Mouse (Mus musculus): ENCODE measurements around the gene Fam72a. TPM values are rescaled to one million over a fixed set of nuclear protein-coding genes. Genes with fewer than 3 reads are reported as not detected.

Fam72a gene
- 5.6 and 5.9 TPM in 2 replicates for polyA plus RNA-seq (2014; fragmentation: Nextera tagmentation; extraction: Ambion mirVana)

DNA sequence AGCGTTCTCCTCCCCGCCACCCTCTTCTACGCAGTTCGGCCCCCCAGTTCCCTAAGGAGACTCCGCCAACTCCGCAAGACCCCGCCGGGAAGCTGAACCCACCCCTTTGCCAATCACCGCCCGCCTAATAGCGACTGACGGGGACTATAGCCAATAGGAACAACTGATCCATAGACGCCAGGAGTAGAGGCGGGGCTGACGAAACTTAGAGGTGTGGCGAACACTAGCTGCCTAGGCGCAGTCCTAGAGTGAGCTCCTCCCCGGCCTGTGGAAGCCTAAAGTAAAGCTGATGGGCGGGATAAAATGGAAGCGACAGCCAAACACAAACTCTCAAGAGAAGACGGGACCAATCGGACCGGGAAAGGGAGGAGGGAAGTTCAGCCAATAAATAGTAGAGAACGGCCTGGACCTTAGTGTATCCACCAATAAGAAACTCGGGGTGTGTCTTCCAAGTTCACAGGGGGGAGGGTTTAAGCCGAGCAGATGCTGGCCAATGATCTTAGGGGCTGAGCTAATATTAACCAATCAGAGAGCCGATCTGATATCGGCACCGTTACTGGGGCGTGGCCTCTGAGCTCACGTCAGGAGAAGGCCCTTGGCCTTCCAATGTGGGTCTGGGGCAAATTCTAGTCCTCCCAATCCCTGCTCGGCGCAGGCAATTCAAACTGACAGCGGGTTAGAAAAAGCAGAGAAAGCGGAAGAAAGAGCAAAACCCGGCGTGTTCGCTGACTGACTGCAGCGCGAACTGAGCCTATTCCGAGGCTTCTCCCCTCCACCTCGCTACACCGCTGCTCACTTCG lies at the start of gene Fam72a, which contains the start of gene Srgap2:
TSS of gene Fam72a (plus strand) at position 623 of the 800 bp plus-strand sequence.
TSS of gene Srgap2 (minus strand) at position 72 of the 800 bp plus-strand sequence.
- Histone ChIP-seq H3K4me1 (replicated peaks; ENCODE audit: control insufficient read depth, insufficient read depth, low read length) (peaks cover 14% of the 10 kb centered on the region), H3K4me2 (ENCODE audit: low read depth, low read length, severe bottlenecking) (peak within 1 kb of the TSS; percentile 91), H3K9me3 (ENCODE audit: control insufficient read depth, low read length) (no peaks in the 10 kb centered on the region), H3K27ac (ENCODE audit: low read depth, low read length) (peak within 1 kb of the TSS; percentile 90), H3K36me3 (ENCODE audit: control insufficient read depth, insufficient read depth, low read length) (no peaks in the 10 kb centered on the region), H3K9ac (ENCODE audit: low read length) (peak within 1 kb of the TSS; percentile 86), H3K27me3 (ENCODE audit: control insufficient read depth, insufficient read depth, low read length) (no peaks in the 10 kb centered on the region), H3K4me3 (ENCODE audit: low read depth, low read length) (peak within 1 kb of the TSS; percentile 80)
- ATAC-seq (replicated peaks; ENCODE audit: low FRiP score), result peak; percentile 95
- under 1% methylated on average over 44 of the region's 44 CpGs for WGBS
- peak; percentile 97 for DNase-seq (ENCODE audit: low spot score)

DNA sequence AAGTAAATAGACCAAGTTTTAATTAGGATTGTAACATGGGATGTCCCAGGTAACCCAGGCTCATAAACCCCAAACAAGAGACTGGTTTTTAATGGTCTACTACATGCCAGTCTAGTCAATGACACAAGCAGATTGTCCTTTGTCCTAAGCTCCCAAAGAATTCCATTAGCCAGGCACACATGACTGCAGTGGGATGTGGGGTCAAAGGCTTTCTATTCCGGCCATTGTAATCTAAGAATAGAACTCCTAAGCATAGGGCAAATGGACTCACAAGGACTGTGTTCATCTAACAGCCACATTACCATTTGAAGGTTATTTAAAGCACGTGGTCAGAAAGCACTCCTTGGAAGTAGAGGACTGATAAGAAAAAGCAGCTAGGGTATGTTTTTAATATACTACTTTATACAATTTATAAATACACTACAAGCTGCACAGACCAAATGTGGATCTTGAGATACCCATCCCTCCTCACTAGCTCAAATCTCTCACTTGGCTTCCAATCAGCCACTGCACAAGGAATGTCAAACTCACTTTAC lies 48.9 kb upstream of the Fam72a start:
- H3K27me3 ChIP-seq (ENCODE audit: control insufficient read depth, insufficient read depth, low read length), result no peaks in the 10 kb centered on the region
- no peak; the same call in 1 of the 2 replicates for ATAC-seq (replicated peaks; ENCODE audit: low FRiP score)
- 21% methylated on average over 2 of the region's 2 CpGs for WGBS
- H3K4me2 ChIP-seq (ENCODE audit: low read depth, low read length, severe bottlenecking), result no peak overlapping the region
- H3K9ac ChIP-seq (ENCODE audit: low read length), result no peak overlapping the region
- H3K27ac ChIP-seq (ENCODE audit: low read depth, low read length), result no peak overlapping the region
- no peaks in the 10 kb centered on the region; the same call in 1 of the 2 replicates for H3K36me3 ChIP-seq (ENCODE audit: control insufficient read depth, insufficient read depth, low read length)
- H3K4me1 ChIP-seq (replicated peaks; ENCODE audit: control insufficient read depth, insufficient read depth, low read length), result peaks cover 3% of the 10 kb centered on the region; the same call in 1 of the 2 replicates
- DNase-seq (ENCODE audit: low spot score), result no peak
- H3K9me3 ChIP-seq (ENCODE audit: control insufficient read depth, low read length), result peaks cover 2% of the 10 kb centered on the region
- H3K4me3 ChIP-seq (ENCODE audit: low read depth, low read length), result no peak overlapping the region

DNA sequence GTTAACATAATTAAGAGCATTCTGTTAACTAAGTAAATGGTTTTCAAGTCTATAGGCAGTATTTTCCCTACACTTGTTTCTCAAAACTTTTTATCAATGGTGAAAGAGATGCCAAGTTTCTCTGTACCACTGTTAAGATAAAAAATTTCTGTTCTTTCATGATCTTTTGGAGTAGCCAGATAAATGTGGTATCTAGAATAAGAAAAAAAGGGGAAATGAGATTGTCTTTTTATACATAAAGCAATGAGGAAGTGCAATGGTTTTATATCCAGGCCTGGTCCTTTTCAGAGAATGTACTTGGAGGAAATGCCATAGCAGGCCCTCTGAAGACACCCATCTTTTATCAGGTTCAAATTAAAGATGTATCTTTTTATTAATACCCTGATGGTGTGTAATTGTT lies 46.3 kb upstream of the Fam72a start:
- no peak for ATAC-seq (replicated peaks; ENCODE audit: low FRiP score)
- Histone ChIP-seq H3K9ac (ENCODE audit: low read length) (no peak overlapping the region), H3K4me2 (ENCODE audit: low read depth, low read length, severe bottlenecking) (no peak overlapping the region), H3K4me3 (ENCODE audit: low read depth, low read length) (no peak overlapping the region), H3K4me1 (replicated peaks; ENCODE audit: control insufficient read depth, insufficient read depth, low read length) (peaks cover 3% of the 10 kb centered on the region; the same call in 1 of the 2 replicates), H3K9me3 (ENCODE audit: control insufficient read depth, low read length) (peaks cover 2% of the 10 kb centered on the region), H3K36me3 (ENCODE audit: control insufficient read depth, insufficient read depth, low read length) (no peaks in the 10 kb centered on the region; the same call in 1 of the 2 replicates), H3K27me3 (ENCODE audit: control insufficient read depth, insufficient read depth, low read length) (no peaks in the 10 kb centered on the region), H3K27ac (ENCODE audit: low read depth, low read length) (no peak overlapping the region)
- no peak for DNase-seq (ENCODE audit: low spot score)

DNA sequence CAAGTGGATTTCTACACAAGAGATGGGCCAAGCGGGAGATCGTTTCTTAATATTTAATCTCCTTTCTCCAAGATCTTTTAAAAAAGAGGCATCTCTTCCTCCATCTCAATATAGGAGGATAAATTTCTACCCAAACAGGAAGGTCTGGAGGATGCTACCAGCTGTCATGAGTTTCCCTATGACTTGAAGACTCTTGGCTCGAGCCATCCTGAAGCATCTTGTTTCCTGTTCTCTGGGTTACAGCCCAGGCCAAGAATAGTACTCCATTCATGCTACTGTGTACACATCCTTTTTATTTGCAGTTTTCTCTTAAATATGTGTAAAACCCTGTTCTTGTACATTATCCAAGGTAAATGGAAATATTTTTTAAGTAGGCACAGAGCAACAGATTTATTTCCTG lies 45.5 kb upstream of the Fam72a start:
- H3K9ac ChIP-seq (ENCODE audit: low read length), result no peak overlapping the region
- no peak overlapping the region for H3K4me3 ChIP-seq (ENCODE audit: low read depth, low read length)
- no peaks in the 10 kb centered on the region; the same call in 1 of the 2 replicates for H3K36me3 ChIP-seq (ENCODE audit: control insufficient read depth, insufficient read depth, low read length)
- no peaks in the 10 kb centered on the region for H3K27me3 ChIP-seq (ENCODE audit: control insufficient read depth, insufficient read depth, low read length)
- 92% methylated on average over 3 of the region's 3 CpGs for WGBS
- no peak overlapping the region for H3K27ac ChIP-seq (ENCODE audit: low read depth, low read length)
- no peak for DNase-seq (ENCODE audit: low spot score)
- no peak for ATAC-seq (replicated peaks; ENCODE audit: low FRiP score)
- no peak overlapping the region for H3K4me2 ChIP-seq (ENCODE audit: low read depth, low read length, severe bottlenecking)
- H3K4me1 ChIP-seq (replicated peaks; ENCODE audit: control insufficient read depth, insufficient read depth, low read length), result peaks cover 7% of the 10 kb centered on the region
- peaks cover 2% of the 10 kb centered on the region for H3K9me3 ChIP-seq (ENCODE audit: control insufficient read depth, low read length)

DNA sequence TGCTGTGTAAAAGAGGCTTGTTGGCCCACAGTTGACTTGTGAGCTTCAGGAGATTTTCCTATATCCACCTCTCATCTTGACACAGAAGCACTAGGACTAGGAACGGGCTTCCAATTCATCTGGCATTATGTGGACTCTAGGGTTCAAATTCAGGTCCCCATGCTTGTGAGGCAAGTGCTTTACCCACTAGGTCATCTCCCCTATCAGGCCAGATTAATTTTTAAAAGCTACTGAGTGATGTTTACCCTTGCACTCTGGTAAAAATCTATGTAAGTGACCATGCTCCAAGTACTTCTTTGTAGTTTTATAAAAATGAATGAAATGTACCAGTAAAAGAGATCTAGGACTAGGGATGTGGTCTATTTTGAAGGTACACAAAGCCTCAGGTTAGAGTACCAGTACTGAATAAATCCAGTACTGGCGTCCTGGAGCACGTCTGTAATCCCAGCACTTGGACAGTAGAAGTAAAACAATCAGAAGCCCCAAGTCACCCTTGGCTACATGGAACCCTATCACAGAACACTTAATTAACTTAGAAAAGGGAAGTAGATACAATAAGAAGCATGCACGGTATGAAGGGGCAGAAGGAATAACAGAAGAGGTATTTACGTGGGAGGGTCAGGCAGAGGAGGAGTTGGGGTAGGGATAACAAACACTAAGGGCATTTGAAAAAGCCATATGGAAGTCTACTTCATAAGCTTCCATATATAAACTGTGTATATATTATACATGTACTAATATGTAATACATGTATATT lies 41.4 kb upstream of the Fam72a start:
- 62% methylated on average over 5 of the region's 5 CpGs for WGBS
- DNase-seq (ENCODE audit: low spot score), result no peak
- no peak overlapping the region for H3K9ac ChIP-seq (ENCODE audit: low read length)
- no peak for ATAC-seq (replicated peaks; ENCODE audit: low FRiP score)
- H3K4me2 ChIP-seq (ENCODE audit: low read depth, low read length, severe bottlenecking), result no peak overlapping the region
- no peak overlapping the region for H3K27ac ChIP-seq (ENCODE audit: low read depth, low read length)
- peaks cover 7% of the 10 kb centered on the region for H3K4me1 ChIP-seq (replicated peaks; ENCODE audit: control insufficient read depth, insufficient read depth, low read length)
- H3K4me3 ChIP-seq (ENCODE audit: low read depth, low read length), result no peak overlapping the region
- no peaks in the 10 kb centered on the region for H3K27me3 ChIP-seq (ENCODE audit: control insufficient read depth, insufficient read depth, low read length)
- H3K9me3 ChIP-seq (ENCODE audit: control insufficient read depth, low read length), result no peaks in the 10 kb centered on the region
- no peaks in the 10 kb centered on the region for H3K36me3 ChIP-seq (ENCODE audit: control insufficient read depth, insufficient read depth, low read length)

DNA sequence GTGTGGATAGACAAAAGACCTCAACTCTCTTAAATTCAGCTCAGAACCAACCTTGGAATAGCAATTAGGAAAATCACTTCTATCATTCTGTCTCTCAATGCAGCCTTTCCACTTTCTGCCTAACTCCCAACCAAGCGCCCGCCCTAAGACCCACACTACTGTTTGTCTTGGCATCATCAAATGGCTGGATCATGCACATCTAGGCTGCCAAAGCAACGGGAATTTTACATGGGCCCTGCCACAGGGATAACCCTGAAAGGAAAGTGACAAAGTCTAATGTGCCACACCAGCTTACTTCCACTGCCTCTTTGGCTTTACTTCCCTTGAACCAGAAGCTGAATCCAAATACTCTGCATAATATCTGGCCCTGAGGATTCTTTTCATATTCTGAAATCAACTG lies 38.4 kb upstream of the Fam72a start:
- H3K4me1 ChIP-seq (replicated peaks; ENCODE audit: control insufficient read depth, insufficient read depth, low read length), result peaks cover 4% of the 10 kb centered on the region; the same call in 1 of the 2 replicates
- no peak for DNase-seq (ENCODE audit: low spot score)
- no peak overlapping the region for H3K4me2 ChIP-seq (ENCODE audit: low read depth, low read length, severe bottlenecking)
- H3K9ac ChIP-seq (ENCODE audit: low read length), result no peak overlapping the region
- ATAC-seq (replicated peaks; ENCODE audit: low FRiP score), result no peak
- H3K27ac ChIP-seq (ENCODE audit: low read depth, low read length), result no peak overlapping the region
- no peaks in the 10 kb centered on the region for H3K9me3 ChIP-seq (ENCODE audit: control insufficient read depth, low read length)
- H3K27me3 ChIP-seq (ENCODE audit: control insufficient read depth, insufficient read depth, low read length), result no peaks in the 10 kb centered on the region
- H3K36me3 ChIP-seq (ENCODE audit: control insufficient read depth, insufficient read depth, low read length), result no peaks in the 10 kb centered on the region
- whole genome bisulfite sequencing, result 92% methylated on average over 3 of the region's 3 CpGs
- H3K4me3 ChIP-seq (ENCODE audit: low read depth, low read length), result no peak overlapping the region

DNA sequence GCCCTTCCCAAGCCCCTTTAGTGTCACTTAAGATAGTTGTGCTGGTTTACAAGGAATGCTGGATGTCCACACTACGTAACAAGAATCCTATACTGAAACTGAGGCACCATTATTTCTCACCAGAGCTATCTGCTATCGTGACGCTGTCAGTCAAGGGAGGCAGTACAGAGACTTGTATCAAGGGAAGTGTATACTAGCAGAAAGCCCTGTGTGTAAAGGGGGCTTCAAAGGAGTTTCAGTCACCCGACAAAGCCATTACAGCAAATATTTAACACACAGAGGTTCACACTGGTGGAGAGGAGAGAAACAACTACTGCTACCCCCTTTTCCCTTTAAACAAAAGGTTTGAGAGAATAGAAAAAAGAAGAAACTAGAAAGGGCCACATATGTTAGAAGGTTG lies 36.1 kb upstream of the Fam72a start:
- DNase-seq (ENCODE audit: low spot score) (no peak), ATAC-seq (replicated peaks; ENCODE audit: low FRiP score) (no peak)
- H3K9ac ChIP-seq (ENCODE audit: low read length), result no peak overlapping the region
- peaks cover 4% of the 10 kb centered on the region; the same call in 1 of the 2 replicates for H3K4me1 ChIP-seq (replicated peaks; ENCODE audit: control insufficient read depth, insufficient read depth, low read length)
- H3K4me3 ChIP-seq (ENCODE audit: low read depth, low read length), result no peak overlapping the region
- H3K4me2 ChIP-seq (ENCODE audit: low read depth, low read length, severe bottlenecking), result no peak overlapping the region
- WGBS, result 60% methylated on average over 4 of the region's 4 CpGs
- no peak overlapping the region for H3K27ac ChIP-seq (ENCODE audit: low read depth, low read length)
- no peaks in the 10 kb centered on the region for H3K27me3 ChIP-seq (ENCODE audit: control insufficient read depth, insufficient read depth, low read length)
- no peaks in the 10 kb centered on the region for H3K36me3 ChIP-seq (ENCODE audit: control insufficient read depth, insufficient read depth, low read length)
- no peaks in the 10 kb centered on the region for H3K9me3 ChIP-seq (ENCODE audit: control insufficient read depth, low read length)

DNA sequence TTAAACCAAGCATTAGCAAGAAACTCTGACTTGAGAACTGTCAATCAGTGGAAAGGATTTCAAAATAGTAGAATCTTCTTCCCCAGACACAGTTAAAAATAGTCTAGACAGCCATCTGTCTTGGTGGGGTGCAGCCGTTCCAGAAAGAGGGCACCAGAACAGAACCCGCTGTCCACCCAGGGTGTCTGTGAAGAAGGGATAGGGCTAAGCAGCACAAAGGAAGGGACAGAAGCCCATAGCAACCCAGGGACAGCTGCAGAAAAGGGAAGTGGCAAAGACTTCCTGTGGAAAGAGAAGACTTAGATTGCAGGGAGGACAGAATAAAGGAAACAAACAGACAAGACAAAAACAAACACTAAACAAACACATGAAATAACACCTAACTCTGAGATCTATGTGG lies 35.3 kb upstream of the Fam72a start:
- Histone ChIP-seq H3K27me3 (ENCODE audit: control insufficient read depth, insufficient read depth, low read length) (no peaks in the 10 kb centered on the region), H3K4me2 (ENCODE audit: low read depth, low read length, severe bottlenecking) (no peak overlapping the region), H3K9ac (ENCODE audit: low read length) (no peak overlapping the region), H3K36me3 (ENCODE audit: control insufficient read depth, insufficient read depth, low read length) (no peaks in the 10 kb centered on the region), H3K4me1 (replicated peaks; ENCODE audit: control insufficient read depth, insufficient read depth, low read length) (no peaks in the 10 kb centered on the region), H3K4me3 (ENCODE audit: low read depth, low read length) (no peak overlapping the region), H3K9me3 (ENCODE audit: control insufficient read depth, low read length) (no peaks in the 10 kb centered on the region), H3K27ac (ENCODE audit: low read depth, low read length) (no peak overlapping the region)
- ATAC-seq (replicated peaks; ENCODE audit: low FRiP score) (no peak), DNase-seq (ENCODE audit: low spot score) (no peak)
- 77% methylated on average over 2 of the region's 2 CpGs for WGBS

Measured in forebrain, embryonic 11.5 days (tissue).